28 mouse cellular contexts compared by ENCODE assay signal in genomic region chr16:7341186-7341585, GRCm38 (mm10).
DNase-seq lines count a peak whose midpoint lies in the region; ATAC-seq and TF ChIP-seq lines count a peak whose summit lies in the region.
"Had no signal": no experiment of that assay in that cellular context is flagged by ENCODE, and none has a peak within 500 bp of the region (broad histone marks: within the 10 kb centered on the region; RNA-seq: fewer than 3 reads in every experiment).

No protein-coding gene starts in this region.

- no peak overlapping the region for H3K4me3 ChIP-seq in lung, embryonic 14.5 days (ENCODE audit: low read depth, low read length)
- no peak overlapping the region for H3K4me3 ChIP-seq in neural tube, embryonic 15.5 days (replicated peaks)
- H3K4me3 ChIP-seq: embryonic facial prominence, embryonic 12.5 days; forebrain, embryonic 15.5 days; heart, embryonic 15.5 days; limb, embryonic 10.5 days; limb, embryonic 15.5 days; liver, embryonic 13.5 days; midbrain, embryonic 12.5 days; stomach, embryonic 15.5 days had no signal

- WGBS in lung, embryonic 14.5 days, result 10% methylated on average over 4 of the region's 4 CpGs
- 28% methylated on average over 4 of the region's 4 CpGs for WGBS in neural tube, embryonic 15.5 days

- H3K4me1 ChIP-seq in lung, embryonic 14.5 days (ENCODE audit: insufficient read depth), result no peaks in the 10 kb centered on the region
- H3K4me1 ChIP-seq in neural tube, embryonic 15.5 days, result peaks cover 26% of the 10 kb centered on the region
- H3K4me1 ChIP-seq: embryonic facial prominence, embryonic 12.5 days; heart, embryonic 15.5 days; liver, embryonic 13.5 days; midbrain, embryonic 12.5 days; stomach, embryonic 15.5 days had no signal

- no peak overlapping the region for H3K4me2 ChIP-seq in lung, embryonic 14.5 days
- H3K4me2 ChIP-seq in neural tube, embryonic 15.5 days, result no peak overlapping the region
- H3K4me2 ChIP-seq: embryonic facial prominence, embryonic 12.5 days; forebrain, embryonic 15.5 days; heart, embryonic 15.5 days; limb, embryonic 15.5 days; liver, embryonic 13.5 days; midbrain, embryonic 12.5 days; stomach, embryonic 15.5 days had no signal

- no peaks in the 10 kb centered on the region for H3K27me3 ChIP-seq in lung, embryonic 14.5 days (ENCODE audit: insufficient read depth, low read length)
- no peaks in the 10 kb centered on the region for H3K27me3 ChIP-seq in neural tube, embryonic 15.5 days (replicated peaks)
- H3K27me3 ChIP-seq: CH12.LX; embryonic facial prominence, embryonic 12.5 days; heart, embryonic 15.5 days; limb, embryonic 15.5 days; liver, embryonic 13.5 days; midbrain, embryonic 12.5 days; stomach, embryonic 15.5 days had no signal

- no peaks in the 10 kb centered on the region for H3K9me3 ChIP-seq in lung, embryonic 14.5 days (ENCODE audit: low read depth, low read length)
- no peaks in the 10 kb centered on the region for H3K9me3 ChIP-seq in neural tube, embryonic 15.5 days (replicated peaks)
- H3K9me3 ChIP-seq: embryonic facial prominence, embryonic 12.5 days; forebrain, embryonic 15.5 days; heart, embryonic 15.5 days; limb, embryonic 10.5 days; limb, embryonic 15.5 days; liver, embryonic 13.5 days; midbrain, embryonic 12.5 days; stomach, embryonic 15.5 days had no signal

- H3K9ac ChIP-seq in lung, embryonic 14.5 days, result no peak overlapping the region
- H3K9ac ChIP-seq in neural tube, embryonic 15.5 days (replicated peaks), result no peak overlapping the region
- H3K9ac ChIP-seq: embryonic facial prominence, embryonic 12.5 days; forebrain, embryonic 15.5 days; heart, embryonic 15.5 days; limb, embryonic 15.5 days; liver, embryonic 13.5 days; midbrain, embryonic 12.5 days; stomach, embryonic 15.5 days had no signal

- ATAC-seq in lung, embryonic 14.5 days (ENCODE audit: insufficient read depth), result peak; percentile 24; the same call in 1 of the 2 replicates
- peak; percentile 43; the same call in 1 of the 2 replicates for ATAC-seq in neural tube, embryonic 15.5 days (ENCODE audit: low FRiP score)
- ATAC-seq: activated CD4-positive, CD25-positive, alpha-beta regulatory T cell, adult 4 months; forebrain, embryonic 15.5 days; intestine, postnatal 0 days had no signal

- H3K36me3 ChIP-seq in lung, embryonic 14.5 days (ENCODE audit: insufficient read depth), result no peaks in the 10 kb centered on the region
- 0 out of 2 replicates have a peak, but pooled peaks cover 4% of the 10 kb centered on the region for H3K36me3 ChIP-seq in neural tube, embryonic 15.5 days
- H3K36me3 ChIP-seq: embryonic facial prominence, embryonic 12.5 days; forebrain, embryonic 15.5 days; heart, embryonic 15.5 days; limb, embryonic 10.5 days; limb, embryonic 15.5 days; liver, embryonic 13.5 days; midbrain, embryonic 12.5 days; stomach, embryonic 15.5 days had no signal

- no peak overlapping the region for H3K27ac ChIP-seq in lung, embryonic 14.5 days (ENCODE audit: low read depth)
- H3K27ac ChIP-seq in neural tube, embryonic 15.5 days (replicated peaks), result peak overlapping the region; percentile 70
- H3K27ac ChIP-seq: embryonic facial prominence, embryonic 12.5 days; forebrain, embryonic 15.5 days; heart, embryonic 15.5 days; limb, embryonic 10.5 days; limb, embryonic 15.5 days; liver, embryonic 13.5 days; midbrain, embryonic 12.5 days; stomach, embryonic 15.5 days had no signal

- TF ChIP-seq CTCF in lung, embryonic 14.5 days (IDR thresholded peaks at IDR 0.05; ENCODE audit: low read depth), result no peak

- peak; percentile 7 for DNase-seq in adrenal gland, postnatal 14 days
- no peak for DNase-seq in adrenal gland, adult 8-10 months
- peak; percentile 25 for DNase-seq in lung, embryonic 14.5 days
- no peak for DNase-seq in lung, postnatal 25 days (ENCODE audit: low spot score)
- peak; percentile 15 for DNase-seq in ovary, adult 18-20 months (ENCODE audit: low spot score)
- DNase-seq in ovary, postnatal 10 days (ENCODE audit: low spot score), result no peak
- no peak for DNase-seq in gastrocnemius, adult 8-10 months (ENCODE audit: low spot score in 2 of 2)
- DNase-seq: adrenal gland, adult 2 months; cerebellum, adult 11 months; cerebellum, adult 9-11 months; embryo, embryonic 11 days; kidney, adult 9 months; kidney, postnatal 10 days; liver, embryonic 13.5 days; lung, adult 18-20 months; lung, postnatal 36 days; right cerebral cortex, postnatal 25 days had no signal

Comparison
In these comparisons a context has a peak if more than half of its experiments do, and no peak if none do; other contexts are left out.
1. DNase-seq: peak in adrenal gland, postnatal 14 days (single experiment), lung, embryonic 14.5 days (single experiment) and ovary, adult 18-20 months (single experiment); none in adrenal gland, adult 8-10 months (single experiment), lung, postnatal 25 days (single experiment), ovary, postnatal 10 days (single experiment) and gastrocnemius, adult 8-10 months (0 of 2).